In the genomic region with DNA sequence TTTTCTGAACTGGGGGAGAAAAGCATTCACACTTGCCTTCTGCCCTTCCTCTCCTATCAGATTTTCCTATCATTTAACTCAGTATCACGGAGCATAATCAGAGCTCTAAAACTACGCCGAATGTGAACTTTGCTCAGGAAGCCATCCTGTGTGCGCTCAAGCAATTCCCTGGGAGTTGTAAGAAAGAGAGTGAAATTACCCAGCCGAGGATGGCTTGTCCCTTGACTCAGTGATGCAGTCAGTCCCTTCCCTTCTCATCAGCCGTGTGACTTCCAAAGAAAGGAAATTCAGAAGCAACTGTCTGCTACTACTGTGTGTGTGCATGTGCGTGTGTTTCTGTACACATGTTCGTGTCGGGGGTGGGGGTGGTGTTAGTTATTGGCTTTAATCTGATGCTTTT, we compare ENCODE assay signal across 30 mouse cellular contexts.
"Had no signal": no experiment of that assay in that cellular context is flagged by ENCODE, and none has a peak within 500 bp of the region (broad histone marks: within the 10 kb centered on the region; RNA-seq: fewer than 3 reads in every experiment).

No protein-coding gene starts in this region.

- H3K4me3 ChIP-seq: heart, adult 2 months; heart, embryonic 10.5 days; heart, embryonic 12.5 days; heart, embryonic 13.5 days; heart, embryonic 15.5 days; hindbrain, embryonic 10.5 days; hindbrain, embryonic 12.5 days; hindbrain, embryonic 13.5 days; hindbrain, embryonic 15.5 days; intestine, embryonic 15.5 days; layer of hippocampus, adult 2 months; left cerebral cortex, adult 2 months had no signal

- DNase-seq: heart, adult 18-20 months; heart, adult 2 months; heart, postnatal 10 days; heart, postnatal 14 days; heart, postnatal 36 days; heart, postnatal 4 days; kidney, adult 11 months; kidney, adult 18-20 months; kidney, adult 2 months; kidney, adult 8-10 months; layer of hippocampus, adult 9-11 months; layer of hippocampus, postnatal 36 days had no signal

- ATAC-seq: hindbrain, embryonic 16.5 days; hindbrain, postnatal 0 days; inflammation-experienced regulatory T-cells, adult 6 months; intestine, embryonic 15.5 days; intestine, embryonic 16.5 days; intestine, postnatal 0 days had no signal

- H3K9ac ChIP-seq: heart, embryonic 12.5 days; heart, embryonic 13.5 days; heart, embryonic 15.5 days; hindbrain, embryonic 12.5 days; hindbrain, embryonic 13.5 days; hindbrain, embryonic 14.5 days; hindbrain, embryonic 15.5 days; intestine, embryonic 15.5 days had no signal

- H3K4me2 ChIP-seq: heart, embryonic 11.5 days; heart, embryonic 12.5 days; heart, embryonic 13.5 days; heart, embryonic 15.5 days; hindbrain, embryonic 12.5 days; hindbrain, embryonic 13.5 days; hindbrain, embryonic 14.5 days; hindbrain, embryonic 15.5 days; intestine, embryonic 15.5 days had no signal

- H3K36me3 ChIP-seq: heart, embryonic 10.5 days; heart, embryonic 12.5 days; heart, embryonic 13.5 days; heart, embryonic 15.5 days; hindbrain, embryonic 10.5 days; hindbrain, embryonic 12.5 days; hindbrain, embryonic 13.5 days; hindbrain, embryonic 15.5 days; intestine, embryonic 15.5 days had no signal

- H3K9me3 ChIP-seq: heart, embryonic 10.5 days; heart, embryonic 12.5 days; heart, embryonic 13.5 days; heart, embryonic 15.5 days; hindbrain, embryonic 10.5 days; hindbrain, embryonic 12.5 days; hindbrain, embryonic 13.5 days; hindbrain, embryonic 15.5 days; intestine, embryonic 15.5 days had no signal

- H3K27ac ChIP-seq: heart, adult 2 months; heart, embryonic 10.5 days; heart, embryonic 13.5 days; heart, embryonic 15.5 days; hindbrain, embryonic 10.5 days; hindbrain, embryonic 12.5 days; hindbrain, embryonic 13.5 days; hindbrain, embryonic 14.5 days; hindbrain, embryonic 15.5 days; hindbrain, postnatal 0 days; intestine, embryonic 15.5 days; layer of hippocampus, adult 2 months; left cerebral cortex, adult 2 months had no signal

- H3K4me1 ChIP-seq: heart, embryonic 10.5 days; heart, embryonic 12.5 days; heart, embryonic 13.5 days; heart, embryonic 15.5 days; hindbrain, embryonic 12.5 days; hindbrain, embryonic 15.5 days; intestine, embryonic 15.5 days had no signal

- H3K27me3 ChIP-seq: heart, embryonic 12.5 days; heart, embryonic 13.5 days; heart, embryonic 15.5 days; hindbrain, embryonic 12.5 days; hindbrain, embryonic 13.5 days; hindbrain, embryonic 15.5 days; intestine, embryonic 15.5 days had no signal
